Mouse (Mus musculus) neural tube, embryonic 12.5 days (tissue): ENCODE results near the gene Tmem186. TPM values are rescaled to one million over a fixed set of nuclear protein-coding genes. Genes with fewer than 3 reads are reported as not detected.

Experiments used
- ATAC-seq: fragments of 200-750 bp; cut with Nextera tagmentation; 2 replicates; pipeline ENCODE4 v1.8.0; 2017; ENCODE audit warnings: low read depth, mild to moderate bottlenecking, moderate TSS enrichment, moderate library complexity; ENCODE audit not compliant: low FRiP score
- H3K27ac ChIP-seq: fragments of 300-500 bp; sonication (generic); 2 replicates; pipeline ENCODE4 v1.5.1; 2016
- H3K27me3 ChIP-seq: fragments of 300-500 bp; sonication (generic); replicated peaks from 2 replicates; pipeline ENCODE4 v1.6.1; 2016; ENCODE audit warnings: mild to moderate bottlenecking
- H3K36me3 ChIP-seq: fragments of 300-500 bp; sonication (generic); 2 replicates; pipeline ENCODE4 v1.6.1; 2016; ENCODE audit warnings: mild to moderate bottlenecking
- H3K4me1 ChIP-seq: fragments of 300-500 bp; sonication (generic); 2 replicates; pipeline ENCODE4 v1.6.1; 2016
- H3K4me2 ChIP-seq: fragments of 300-500 bp; sonication (generic); replicated peaks from 2 replicates; pipeline ENCODE4 v1.6.1; 2016; ENCODE audit warnings: mild to moderate bottlenecking
- H3K4me3 ChIP-seq: fragments of 300-500 bp; sonication (generic); 2 replicates; pipeline ENCODE4 v1.5.1; 2016
- H3K9ac ChIP-seq: fragments of 300-500 bp; sonication (generic); 2 replicates; pipeline ENCODE4 v1.6.1; 2016; ENCODE audit warnings: mild to moderate bottlenecking
- H3K9me3 ChIP-seq: fragments of 300-500 bp; sonication (generic); 2 replicates; pipeline ENCODE4 v1.6.1; 2016; ENCODE audit warnings: mild to moderate bottlenecking
- WGBS: fragments of 180-500 bp; shearing (Covaris S2); methylation state at CpG from one replicate; pipeline ENCODE4 v1.1.7; 2016; 5-methylcytosine and 5-hydroxymethylcytosine counted together
- polyA plus RNA-seq: library from polyadenylated mRNA; unstranded; fragments of >200 nt; fragmentation: Nextera tagmentation; extraction: Ambion mirVana; gene quantifications from 2 replicates; pipeline ENCODE4 v1.2.1, GENCODE M21; 2016

Gene Tmem186
- polyA plus RNA-seq, 1 experiment from 2014 or later: 22.7 TPM

GRCm38 (mm10) chr16:8673343-8673742, 35.8 kb upstream of the Tmem186 start:
- 69% methylated on average over 6 of the region's 6 CpGs for WGBS
- Histone ChIP-seq H3K4me2 (no peak overlapping the region), H3K27ac (no peak overlapping the region), H3K27me3 (0 out of 2 replicates have a peak, but pooled peaks cover 3% of the 10 kb centered on the region), H3K4me3 (no peak overlapping the region), H3K4me1 (peaks cover 27% of the 10 kb centered on the region), H3K9me3 (no peaks in the 10 kb centered on the region), H3K36me3 (peaks cover 6% of the 10 kb centered on the region; the same call in 1 of the 2 replicates), H3K9ac (no peak overlapping the region)
- ATAC-seq: no peak

GRCm38 (mm10) chr16:8672811-8673210, 35.3 kb upstream of the Tmem186 start:
- peak overlapping the region; percentile 83 for H3K4me2 ChIP-seq
- 0 out of 2 replicates have a peak, but pooled peaks cover 3% of the 10 kb centered on the region for H3K27me3 ChIP-seq
- peaks cover 6% of the 10 kb centered on the region; the same call in 1 of the 2 replicates for H3K36me3 ChIP-seq
- no peaks in the 10 kb centered on the region for H3K9me3 ChIP-seq
- no peak overlapping the region for H3K27ac ChIP-seq
- H3K9ac ChIP-seq: no peak overlapping the region
- H3K4me1 ChIP-seq: peaks cover 32% of the 10 kb centered on the region
- H3K4me3 ChIP-seq: no peak overlapping the region
- no peak for ATAC-seq

- H3K9me3 ChIP-seq: no peaks in the 10 kb centered on the region
- H3K4me3 ChIP-seq: peak overlapping the region; percentile 75
- 0 out of 2 replicates have a peak, but pooled peaks cover 3% of the 10 kb centered on the region for H3K27me3 ChIP-seq
- no peak overlapping the region for H3K27ac ChIP-seq
- peak overlapping the region; percentile 74 for H3K9ac ChIP-seq
- WGBS: under 1% methylated on average over 18 of the region's 18 CpGs
- ATAC-seq: no peak
- peak overlapping the region; percentile 83 for H3K4me2 ChIP-seq
- peaks cover 37% of the 10 kb centered on the region for H3K4me1 ChIP-seq
- peaks cover 6% of the 10 kb centered on the region; the same call in 1 of the 2 replicates for H3K36me3 ChIP-seq
Observed at GRCm38 (mm10) chr16:8672350-8672687, 34.8 kb upstream of the Tmem186 start.

GRCm38 (mm10) chr16:8671551-8672349, 34.2 kb upstream of the Tmem186 start, which contains the start of gene Carhsp1:
Carhsp1 (minus strand) TSS chr16:8672155.
- Histone ChIP-seq H3K36me3 (peaks cover 6% of the 10 kb centered on the region; the same call in 1 of the 2 replicates), H3K4me1 (peaks cover 42% of the 10 kb centered on the region), H3K27me3 (0 out of 2 replicates have a peak, but pooled peaks cover 3% of the 10 kb centered on the region), H3K27ac (peak within 1 kb of the TSS; percentile 57; the same call in 1 of the 2 replicates), H3K9me3 (no peaks in the 10 kb centered on the region), H3K4me3 (peak within 1 kb of the TSS; percentile 75), H3K9ac (peak within 1 kb of the TSS; percentile 74), H3K4me2 (peak within 1 kb of the TSS; percentile 83)
- ATAC-seq: peak; percentile 92
- WGBS: under 1% methylated on average over 67 of the region's 67 CpGs

GRCm38 (mm10) chr16:8670041-8671035, 32.8 kb upstream of the Tmem186 start:
- H3K27ac ChIP-seq: peak overlapping the region; percentile 26; the same call in 1 of the 2 replicates
- WGBS: 5% methylated on average over 14 of the region's 15 CpGs
- 0 out of 2 replicates have a peak, but pooled peaks cover 3% of the 10 kb centered on the region for H3K27me3 ChIP-seq
- H3K9ac ChIP-seq: peak overlapping the region; percentile 74
- ATAC-seq: peak; percentile 36
- H3K4me1 ChIP-seq: peaks cover 56% of the 10 kb centered on the region
- H3K9me3 ChIP-seq: no peaks in the 10 kb centered on the region
- peaks cover 15% of the 10 kb centered on the region; the same call in 1 of the 2 replicates for H3K36me3 ChIP-seq
- peak overlapping the region; percentile 75 for H3K4me3 ChIP-seq
- H3K4me2 ChIP-seq: peak overlapping the region; percentile 83

GRCm38 (mm10) chr16:8669432-8669831, 31.9 kb upstream of the Tmem186 start:
- Histone ChIP-seq H3K9me3 (no peaks in the 10 kb centered on the region), H3K36me3 (peaks cover 15% of the 10 kb centered on the region; the same call in 1 of the 2 replicates), H3K4me1 (peaks cover 58% of the 10 kb centered on the region), H3K4me3 (peak overlapping the region; percentile 75), H3K9ac (peak overlapping the region; percentile 74), H3K4me2 (peak overlapping the region; percentile 83), H3K27ac (peak overlapping the region; percentile 26; the same call in 1 of the 2 replicates), H3K27me3 (0 out of 2 replicates have a peak, but pooled peaks cover 3% of the 10 kb centered on the region)
- WGBS: 55% methylated on average over 5 of the region's 5 CpGs
- ATAC-seq: no peak

- Histone ChIP-seq H3K4me1 (peaks cover 67% of the 10 kb centered on the region), H3K27ac (no peak overlapping the region), H3K27me3 (0 out of 2 replicates have a peak, but pooled peaks cover 3% of the 10 kb centered on the region), H3K9ac (0 out of 2 replicates have a peak overlapping the region, but pooled peaks have one; percentile 1), H3K36me3 (peaks cover 24% of the 10 kb centered on the region), H3K9me3 (no peaks in the 10 kb centered on the region), H3K4me2 (peak overlapping the region; percentile 83), H3K4me3 (no peak overlapping the region)
- 77% methylated on average over 2 of the region's 2 CpGs for WGBS
- no peak for ATAC-seq
Observed at GRCm38 (mm10) chr16:8668386-8668785, 30.9 kb upstream of the Tmem186 start.

GRCm38 (mm10) chr16:8667814-8668213, 30.3 kb upstream of the Tmem186 start:
- H3K27ac ChIP-seq: no peak overlapping the region
- H3K36me3 ChIP-seq: peaks cover 30% of the 10 kb centered on the region
- ATAC-seq: no peak
- H3K4me3 ChIP-seq: no peak overlapping the region
- peaks cover 70% of the 10 kb centered on the region for H3K4me1 ChIP-seq
- peak overlapping the region; percentile 21 for H3K4me2 ChIP-seq
- no peaks in the 10 kb centered on the region for H3K9me3 ChIP-seq
- WGBS: 72% methylated on average over 4 of the region's 4 CpGs
- H3K9ac ChIP-seq: peak overlapping the region; percentile 33; the same call in 1 of the 2 replicates
- H3K27me3 ChIP-seq: no peaks in the 10 kb centered on the region

- Histone ChIP-seq H3K9me3 (no peaks in the 10 kb centered on the region), H3K27ac (no peak overlapping the region), H3K27me3 (no peaks in the 10 kb centered on the region), H3K36me3 (peaks cover 35% of the 10 kb centered on the region), H3K4me2 (peak overlapping the region; percentile 21), H3K9ac (peak overlapping the region; percentile 33; the same call in 1 of the 2 replicates), H3K4me1 (peaks cover 73% of the 10 kb centered on the region), H3K4me3 (no peak overlapping the region)
- WGBS: 85% methylated on average over 7 of the region's 7 CpGs
- ATAC-seq: no peak
Observed at GRCm38 (mm10) chr16:8667261-8667660, 29.7 kb upstream of the Tmem186 start.

- Histone ChIP-seq H3K4me1 (peaks cover 73% of the 10 kb centered on the region), H3K9me3 (no peaks in the 10 kb centered on the region), H3K36me3 (peaks cover 43% of the 10 kb centered on the region), H3K27ac (no peak overlapping the region), H3K27me3 (no peaks in the 10 kb centered on the region), H3K9ac (no peak overlapping the region), H3K4me2 (no peak overlapping the region), H3K4me3 (no peak overlapping the region)
- 73% methylated on average over 2 of the region's 2 CpGs for WGBS
- no peak for ATAC-seq
Observed at GRCm38 (mm10) chr16:8666452-8666851, 28.9 kb upstream of the Tmem186 start.

- peaks cover 52% of the 10 kb centered on the region for H3K36me3 ChIP-seq
- no peak overlapping the region for H3K4me3 ChIP-seq
- peaks cover 66% of the 10 kb centered on the region for H3K4me1 ChIP-seq
- H3K9me3 ChIP-seq: no peaks in the 10 kb centered on the region
- H3K4me2 ChIP-seq: no peak overlapping the region
- 86% methylated on average over 5 of the region's 5 CpGs for WGBS
- no peak for ATAC-seq
- H3K27me3 ChIP-seq: no peaks in the 10 kb centered on the region
- H3K27ac ChIP-seq: no peak overlapping the region
- H3K9ac ChIP-seq: no peak overlapping the region
Observed at GRCm38 (mm10) chr16:8665367-8665766, 27.9 kb upstream of the Tmem186 start.
